In genomic region chr7:126373007-126373406, GRCm38 (mm10) we compare ENCODE assay signal across 23 mouse cellular contexts. TPM values are rescaled to one million over a fixed set of nuclear protein-coding genes. Genes with fewer than 3 reads are reported as not detected.
"Had no signal": no experiment of that assay in that cellular context is flagged by ENCODE, and none has a peak within 500 bp of the region (broad histone marks: within the 10 kb centered on the region; RNA-seq: fewer than 3 reads in every experiment).

No protein-coding gene starts in this region.

- H3K9me3 ChIP-seq: liver, embryonic 13.5 days; liver, embryonic 15.5 days; lung, embryonic 15.5 days; megakaryocyte, embryonic 14.5 days; midbrain, embryonic 13.5 days; neural tube, embryonic 13.5 days; neural tube, embryonic 15.5 days had no signal

- DNase-seq: liver, embryonic 13.5 days; liver, postnatal 0 days; lung, adult 2 months; lung, postnatal 14 days; lung, postnatal 36 days; retina, postnatal 1 day; right cerebral cortex, adult 18-20 months; right cerebral cortex, postnatal 25 days; right cerebral cortex, postnatal 4 days; thymus, adult 18-20 months; thymus, postnatal 14 days had no signal

- H3K4me3 ChIP-seq: liver, embryonic 13.5 days; liver, embryonic 15.5 days; lung, embryonic 15.5 days; midbrain, embryonic 13.5 days; neural tube, embryonic 13.5 days; neural tube, embryonic 15.5 days had no signal

- H3K27ac ChIP-seq: liver, embryonic 13.5 days; liver, embryonic 15.5 days; lung, embryonic 15.5 days; macrophage; midbrain, embryonic 13.5 days; neural tube, embryonic 13.5 days; neural tube, embryonic 15.5 days had no signal

- H3K4me2 ChIP-seq: liver, embryonic 13.5 days; liver, embryonic 15.5 days; lung, embryonic 15.5 days; midbrain, embryonic 11.5 days; midbrain, embryonic 13.5 days; neural tube, embryonic 13.5 days; neural tube, embryonic 15.5 days had no signal

- H3K27me3 ChIP-seq: liver, embryonic 13.5 days; liver, embryonic 15.5 days; lung, embryonic 15.5 days; megakaryocyte, embryonic 14.5 days; midbrain, embryonic 13.5 days; neural tube, embryonic 13.5 days; neural tube, embryonic 15.5 days had no signal

- H3K9ac ChIP-seq: liver, embryonic 13.5 days; liver, embryonic 15.5 days; liver, postnatal 0 days; lung, embryonic 15.5 days; midbrain, embryonic 13.5 days; neural tube, embryonic 13.5 days; neural tube, embryonic 15.5 days had no signal

RNA-seq across cellular contexts. Expression of gene Cd19, which starts 41.7 kb away (rescaled TPM):
- total RNA-seq: megakaryocyte progenitor cell, adult 5-6 weeks had no signal
- polyA plus RNA-seq: lung, embryonic 15.5 days; midbrain, embryonic 11.5 days; midbrain, embryonic 13.5 days; midbrain, embryonic 16.5 days; neural tube, embryonic 11.5 days; stomach, embryonic 14.5 days had no signal
